Mouse (Mus musculus) forebrain, embryonic 11.5 days (tissue): ENCODE data around the gene Ccdc92b. TPM values are rescaled to one million over a fixed set of nuclear protein-coding genes. Genes with fewer than 3 reads are reported as not detected.

ENCODE experiments used
- ATAC-seq: fragments of 200-750 bp; cut with Nextera tagmentation; replicated peaks from 2 replicates; pipeline ENCODE4 v1.8.0; 2017; ENCODE audit warnings: moderate TSS enrichment; ENCODE audit not compliant: low FRiP score
- DNase-seq: peaks from one replicate; pipeline ENCODE4 v3.0.0-alpha.2; 2017; ENCODE audit warnings: low spot score
- H3K27ac ChIP-seq: fragments of 300-500 bp; sonication (generic); 2 replicates; pipeline ENCODE4 v1.5.1; 2014; ENCODE audit warnings: low read depth, low read length
- H3K27me3 ChIP-seq: fragments of 300-500 bp; sonication (generic); 2 replicates; pipeline ENCODE4 v1.6.1; 2014; ENCODE audit warnings: mild to moderate bottlenecking, low read length, mixed read lengths; ENCODE audit not compliant: control insufficient read depth, insufficient read depth
- H3K36me3 ChIP-seq: fragments of 300-500 bp; sonication (generic); 2 replicates; pipeline ENCODE4 v1.6.1; 2014; ENCODE audit warnings: mild to moderate bottlenecking, low read length, moderate library complexity, mixed read lengths; ENCODE audit not compliant: control insufficient read depth, insufficient read depth
- H3K4me1 ChIP-seq: fragments of 300-500 bp; sonication (generic); replicated peaks from 2 replicates; pipeline ENCODE4 v1.6.1; 2014; ENCODE audit warnings: low read length, mixed read lengths; ENCODE audit not compliant: control insufficient read depth, insufficient read depth
- H3K4me2 ChIP-seq: fragments of 300-500 bp; sonication (generic); 2 replicates; pipeline ENCODE4 v1.6.1; 2014; ENCODE audit warnings: low read depth, mild to moderate bottlenecking, low read length, moderate library complexity, mixed read lengths; ENCODE audit not compliant: severe bottlenecking
- H3K4me3 ChIP-seq: fragments of 300-500 bp; sonication (generic); 2 replicates; pipeline ENCODE4 v1.5.1; 2014; ENCODE audit warnings: low read depth, low read length
- H3K9ac ChIP-seq: fragments of 300-500 bp; sonication (generic); 2 replicates; pipeline ENCODE4 v1.6.1; 2014; ENCODE audit warnings: low read length
- H3K9me3 ChIP-seq: fragments of 300-500 bp; sonication (generic); 2 replicates; pipeline ENCODE4 v1.6.1; 2016; ENCODE audit warnings: low read length, mixed read lengths; ENCODE audit not compliant: control insufficient read depth
- WGBS: fragments of 180-500 bp; shearing (Covaris S2); extraction: QIAGEN DNeasy Blood & Tissue Kit; methylation state at CpG from one replicate; pipeline ENCODE4 v1.1.7; 2014; 5-methylcytosine and 5-hydroxymethylcytosine counted together
- polyA plus RNA-seq: library from polyadenylated mRNA; unstranded; fragments of >200 nt; fragmentation: Nextera tagmentation; extraction: Ambion mirVana; gene quantifications from 2 replicates; pipeline ENCODE4 v1.2.1, GENCODE M21; 2014

Ccdc92b gene
- polyA plus RNA-seq, 1 experiment from 2014 or later: 2.0 TPM

- Histone ChIP-seq H3K9ac (no peak overlapping the region), H3K27ac (no peak overlapping the region), H3K36me3 (no peaks in the 10 kb centered on the region), H3K9me3 (no peaks in the 10 kb centered on the region), H3K27me3 (peaks cover 9% of the 10 kb centered on the region), H3K4me1 (no peaks in the 10 kb centered on the region), H3K4me2 (no peak overlapping the region), H3K4me3 (no peak overlapping the region)
- DNase-seq (no peak), ATAC-seq (no peak)
- WGBS: 75% methylated on average over 7 of the region's 7 CpGs
Observed at GRCm38 (mm10) chr11:74583824-74584349, 35.5 kb upstream of the Ccdc92b start.

DNA sequence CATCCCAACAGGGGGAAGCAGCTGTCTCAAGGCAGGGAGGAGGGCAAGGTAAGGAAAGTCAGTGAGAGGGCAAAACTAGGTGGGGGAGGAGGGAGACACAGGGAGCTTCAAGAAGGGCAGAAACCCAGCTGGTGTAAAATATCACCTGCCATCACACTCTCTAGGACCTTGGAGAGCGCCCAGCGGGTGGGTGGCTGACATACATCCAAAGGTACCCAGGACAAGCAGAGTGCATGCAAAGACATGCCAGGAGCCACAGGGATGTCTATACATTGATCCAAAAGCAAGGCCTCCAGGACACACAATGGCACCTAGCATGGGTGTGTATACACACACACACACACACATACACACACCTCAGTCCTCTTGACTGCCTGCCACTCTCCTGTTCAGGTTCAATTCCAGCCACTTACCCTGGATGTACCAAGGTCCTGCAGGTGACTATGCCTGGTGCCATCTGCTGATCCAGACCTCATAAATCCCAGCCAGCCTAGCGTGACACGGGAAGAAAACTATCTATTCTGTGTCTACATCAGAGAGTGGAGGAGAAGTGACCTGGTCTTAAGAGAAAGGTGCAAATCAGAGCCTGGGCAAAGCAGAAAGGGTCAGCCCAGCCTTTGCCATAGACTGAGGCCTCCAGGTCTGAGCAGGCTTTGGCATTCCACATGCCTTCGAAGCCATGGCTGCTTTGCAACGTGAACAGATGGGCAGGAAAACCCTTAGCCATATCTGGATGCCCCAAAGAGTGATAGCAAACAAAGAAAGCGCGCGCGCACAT is 34.3 kb upstream of the Ccdc92b start:
- Histone ChIP-seq H3K9me3 (no peaks in the 10 kb centered on the region), H3K36me3 (no peaks in the 10 kb centered on the region), H3K27ac (no peak overlapping the region), H3K4me1 (no peaks in the 10 kb centered on the region), H3K27me3 (peaks cover 22% of the 10 kb centered on the region), H3K9ac (no peak overlapping the region), H3K4me2 (no peak overlapping the region), H3K4me3 (no peak overlapping the region)
- DNase-seq (no peak), ATAC-seq (no peak)
- 68% methylated on average over 10 of the region's 10 CpGs for WGBS

DNA sequence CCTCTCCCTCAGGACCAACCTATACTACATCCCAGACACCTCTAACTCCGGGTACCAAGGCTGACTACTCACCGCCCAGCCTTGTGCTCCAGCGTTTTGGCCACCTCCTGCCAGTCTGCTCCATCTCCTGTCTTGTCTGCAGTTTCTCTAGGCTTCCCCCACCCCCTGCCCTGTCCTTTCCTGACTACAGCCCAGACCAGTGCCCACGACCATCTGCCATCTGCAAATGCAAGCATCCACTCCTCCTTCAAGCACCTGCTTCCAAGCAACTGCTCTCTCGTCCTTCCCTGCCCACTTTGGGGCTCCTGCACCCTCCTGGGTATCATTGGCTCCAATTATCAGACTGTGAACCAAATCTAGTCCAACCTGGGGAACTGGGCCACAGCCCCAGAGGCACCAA is 33.0 kb upstream of the Ccdc92b start:
- Histone ChIP-seq H3K4me3 (no peak overlapping the region), H3K9me3 (no peaks in the 10 kb centered on the region), H3K27me3 (peaks cover 34% of the 10 kb centered on the region), H3K36me3 (no peaks in the 10 kb centered on the region), H3K4me1 (no peaks in the 10 kb centered on the region), H3K9ac (no peak overlapping the region), H3K27ac (no peak overlapping the region), H3K4me2 (no peak overlapping the region)
- ATAC-seq: no peak
- no peak for DNase-seq
- WGBS: 63% methylated on average over 5 of the region's 5 CpGs

- ATAC-seq (0 out of 2 replicates have a peak, but pooled peaks have one; percentile 36), DNase-seq (peak; percentile 61)
- Histone ChIP-seq H3K4me2 (peak overlapping the region; percentile 65), H3K9me3 (no peaks in the 10 kb centered on the region), H3K27ac (no peak overlapping the region), H3K4me3 (peak overlapping the region; percentile 39), H3K4me1 (no peaks in the 10 kb centered on the region), H3K9ac (no peak overlapping the region; the same call in 1 of the 2 replicates), H3K27me3 (peaks cover 34% of the 10 kb centered on the region), H3K36me3 (no peaks in the 10 kb centered on the region)
- 4% methylated on average over 66 of the region's 66 CpGs for WGBS
Observed at GRCm38 (mm10) chr11:74589401-74590238, 29.8 kb upstream of the Ccdc92b start.

DNA sequence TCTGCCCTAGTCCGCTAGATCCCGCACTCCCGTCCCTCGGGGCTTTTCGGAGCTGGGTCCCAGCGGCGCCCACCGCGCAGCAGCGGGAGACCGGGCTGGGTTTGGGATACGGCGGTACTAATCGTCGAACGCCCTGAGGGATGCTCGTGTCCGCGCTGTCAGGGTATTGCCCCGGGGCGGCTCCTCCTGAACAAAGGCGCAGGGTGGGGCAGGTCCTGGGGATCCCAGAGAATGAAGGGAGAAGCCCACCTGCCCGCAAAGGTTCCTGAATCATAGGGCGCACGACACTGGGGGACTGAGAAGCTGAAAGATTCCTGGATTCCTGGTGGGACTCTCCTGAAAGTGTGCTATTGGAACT is 29.2 kb upstream of the Ccdc92b start:
- ATAC-seq: 0 out of 2 replicates have a peak, but pooled peaks have one; percentile 27
- under 1% methylated on average over 25 of the region's 25 CpGs for WGBS
- Histone ChIP-seq H3K9ac (no peak overlapping the region), H3K4me1 (no peaks in the 10 kb centered on the region), H3K27ac (no peak overlapping the region), H3K4me3 (peak overlapping the region; percentile 39), H3K36me3 (no peaks in the 10 kb centered on the region), H3K27me3 (peaks cover 34% of the 10 kb centered on the region), H3K4me2 (peak overlapping the region; percentile 65), H3K9me3 (no peaks in the 10 kb centered on the region)
- DNase-seq: no peak

DNA sequence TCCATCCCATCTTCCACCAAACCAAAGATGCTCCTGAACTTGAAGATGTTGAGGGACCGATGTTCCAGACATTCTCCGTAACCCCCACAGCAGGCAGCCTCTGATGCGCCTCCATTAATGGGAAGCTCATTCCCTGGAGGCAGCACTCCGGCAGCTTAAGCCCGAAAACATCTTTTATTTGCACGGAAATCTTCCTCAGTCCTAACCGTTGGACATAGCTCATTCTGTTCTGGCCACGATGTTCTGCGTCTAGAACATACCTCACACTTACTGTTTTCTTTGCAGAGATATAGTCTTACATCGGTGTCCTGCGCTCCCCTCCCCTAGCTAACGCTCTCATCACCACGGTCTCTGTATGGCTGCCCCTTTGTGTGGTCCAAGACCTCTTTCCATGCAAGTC is 28.7 kb upstream of the Ccdc92b start:
- Histone ChIP-seq H3K4me2 (peak overlapping the region; percentile 65; the same call in 1 of the 2 replicates), H3K36me3 (no peaks in the 10 kb centered on the region), H3K9me3 (no peaks in the 10 kb centered on the region), H3K27me3 (peaks cover 34% of the 10 kb centered on the region), H3K27ac (no peak overlapping the region), H3K4me1 (no peaks in the 10 kb centered on the region), H3K4me3 (no peak overlapping the region), H3K9ac (no peak overlapping the region)
- DNase-seq: no peak
- 31% methylated on average over 13 of the region's 13 CpGs for WGBS
- no peak for ATAC-seq

DNA sequence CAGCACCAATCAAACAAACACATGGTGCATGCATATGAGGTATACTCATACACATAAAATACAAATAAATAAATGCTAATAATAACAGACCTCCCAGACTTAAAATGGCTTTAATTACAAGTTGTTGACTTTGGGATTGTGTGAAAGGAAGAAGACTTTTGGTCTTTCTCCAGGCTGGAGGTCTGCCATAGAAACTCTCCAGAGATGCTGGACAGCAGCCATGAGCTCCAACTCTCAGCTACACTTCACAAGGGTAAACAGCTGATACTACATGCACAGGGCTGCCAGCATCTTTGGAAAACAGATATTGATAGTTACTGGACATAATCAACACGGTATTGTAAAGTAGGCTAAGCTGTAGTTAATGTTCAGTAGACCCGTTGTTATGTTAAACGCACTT is 27.2 kb upstream of the Ccdc92b start:
- Histone ChIP-seq H3K4me3 (no peak overlapping the region), H3K4me1 (no peaks in the 10 kb centered on the region), H3K36me3 (no peaks in the 10 kb centered on the region), H3K27me3 (peaks cover 34% of the 10 kb centered on the region), H3K9me3 (no peaks in the 10 kb centered on the region), H3K9ac (no peak overlapping the region), H3K27ac (no peak overlapping the region), H3K4me2 (no peak overlapping the region)
- DNase-seq (no peak), ATAC-seq (no peak)
- 77% methylated on average over 3 of the region's 3 CpGs for WGBS

DNA sequence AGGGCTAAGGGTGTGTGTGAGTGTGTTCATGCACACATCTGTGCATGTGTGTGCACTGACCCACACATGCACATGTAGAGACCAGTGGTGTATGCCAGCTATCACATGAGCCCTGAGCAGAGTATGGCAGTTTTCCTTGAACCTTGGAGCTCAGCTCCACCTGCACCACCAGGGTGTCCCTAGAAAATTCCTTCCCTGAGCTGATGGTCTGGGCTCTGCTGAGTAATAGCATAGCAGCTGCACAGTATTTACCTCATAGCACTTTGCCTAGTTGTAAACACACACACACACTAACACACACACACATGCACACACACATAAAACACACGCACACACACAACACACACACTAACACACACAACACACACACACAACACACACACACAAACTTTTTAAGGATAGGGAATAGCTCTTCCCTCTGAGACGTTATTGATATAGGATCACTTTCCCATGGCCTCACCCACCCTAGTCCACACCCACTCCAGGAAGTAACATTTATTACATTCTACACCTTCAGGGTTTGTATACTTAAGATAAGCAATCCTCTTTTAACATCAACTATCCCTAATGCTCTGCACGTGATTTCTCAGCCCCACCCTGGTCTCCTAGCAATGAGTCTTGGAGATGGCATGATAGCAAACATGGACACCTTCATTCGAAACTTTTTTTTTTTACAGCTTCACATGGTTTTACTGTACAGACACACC is 22.0 kb upstream of the Ccdc92b start:
- no peaks in the 10 kb centered on the region for H3K36me3 ChIP-seq
- no peaks in the 10 kb centered on the region for H3K4me1 ChIP-seq
- 77% methylated on average over 4 of the region's 4 CpGs for WGBS
- no peak overlapping the region for H3K9ac ChIP-seq
- DNase-seq: no peak
- no peak overlapping the region for H3K27ac ChIP-seq
- no peak overlapping the region for H3K4me2 ChIP-seq
- no peak for ATAC-seq
- H3K4me3 ChIP-seq: no peak overlapping the region
- H3K27me3 ChIP-seq: no peaks in the 10 kb centered on the region
- H3K9me3 ChIP-seq: no peaks in the 10 kb centered on the region; the same call in 1 of the 2 replicates
